18 mouse cellular contexts compared by ENCODE assay signal in the genomic region with DNA sequence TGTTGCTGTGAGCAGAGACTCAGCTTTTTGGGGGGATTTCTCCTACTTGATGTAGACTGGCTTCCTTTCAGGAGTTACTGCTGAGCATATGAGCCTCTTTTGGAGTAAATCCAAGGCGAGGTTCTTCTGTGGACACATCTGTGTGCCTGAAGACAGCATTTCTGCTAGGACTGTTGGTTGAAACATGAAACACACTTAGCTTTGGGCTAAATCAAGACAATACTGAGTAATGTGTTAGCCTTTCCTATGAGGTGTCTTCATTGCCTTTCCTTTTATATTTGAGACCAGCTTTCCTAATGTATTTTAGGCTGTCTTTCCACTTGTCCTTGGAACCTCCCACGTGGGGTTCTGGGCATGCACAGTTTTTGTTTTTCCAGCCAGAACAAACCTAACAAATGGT.
"Had no signal": no experiment of that assay in that cellular context is flagged by ENCODE, and none has a peak within 500 bp of the region (broad histone marks: within the 10 kb centered on the region; RNA-seq: fewer than 3 reads in every experiment).

No protein-coding gene starts in this region.

- H3K9ac ChIP-seq: limb, embryonic 12.5 days; limb, embryonic 15.5 days; liver, embryonic 14.5 days; liver, postnatal 0 days; lung, embryonic 14.5 days; midbrain, embryonic 13.5 days had no signal

- H3K4me1 ChIP-seq: limb, embryonic 12.5 days; limb, embryonic 15.5 days; midbrain, embryonic 13.5 days had no signal

- H3K9me3 ChIP-seq: limb, embryonic 12.5 days; limb, embryonic 15.5 days; midbrain, embryonic 13.5 days had no signal

- H3K27me3 ChIP-seq: limb, embryonic 12.5 days; limb, embryonic 15.5 days; midbrain, embryonic 13.5 days had no signal

- H3K4me3 ChIP-seq: limb, embryonic 12.5 days; limb, embryonic 15.5 days; midbrain, embryonic 13.5 days had no signal

- H3K4me2 ChIP-seq: limb, embryonic 12.5 days; limb, embryonic 15.5 days; liver, embryonic 11.5 days; lung, embryonic 14.5 days; midbrain, embryonic 13.5 days had no signal

- ATAC-seq: liver, postnatal 0 days; lung, postnatal 0 days; midbrain, embryonic 13.5 days had no signal

- H3K27ac ChIP-seq: limb, embryonic 12.5 days; limb, embryonic 15.5 days; liver, embryonic 14.5 days; macrophage; midbrain, embryonic 13.5 days had no signal

- DNase-seq: kidney, adult 11 months; kidney, adult 9 months; kidney, postnatal 14 days; kidney, postnatal 4 days; layer of hippocampus, adult 9-11 months; left cerebral cortex, postnatal 4 days; liver, postnatal 0 days; lung, embryonic 14.5 days; thymus, adult 2 months; thymus, postnatal 14 days; thymus, postnatal 4 days had no signal
